Mouse (Mus musculus): ENCODE data around the gene Dab2ip.

- no peak for TF ChIP-seq USF1 (IDR thresholded peaks at IDR 0.05; ENCODE audit: low read depth, low read length)
- no peak for TF ChIP-seq ETS1 (IDR thresholded peaks at IDR 0.05; ENCODE audit: low read depth, low read length)
- no peak for TF ChIP-seq CTCF (IDR thresholded peaks at IDR 0.05 in 2 of 3, conservative IDR thresholded peaks at IDR 0.05 in 1 of 3; ENCODE audit: control insufficient read depth in 1 of 3, insufficient read depth in 1 of 3, low read depth in 2 of 3, low read length in 3 of 3, poor library complexity in 1 of 3, severe bottlenecking in 1 of 3)
- TF ChIP-seq TBP (IDR thresholded peaks at IDR 0.05; ENCODE audit: low read depth, low read length): no peak
- no peak for TF ChIP-seq POLR2A (IDR thresholded peaks at IDR 0.05; ENCODE audit: control insufficient read depth in 1 of 2, insufficient read depth in 1 of 2, low read depth in 1 of 2, low read length in 2 of 2, poor library complexity in 1 of 2)
- no peak for TF ChIP-seq HCFC1 (IDR thresholded peaks at IDR 0.05; ENCODE audit: low read depth, low read length)
- no peak for TF ChIP-seq ZNF384 (IDR thresholded peaks at IDR 0.05; ENCODE audit: low read depth, low read length)
- TF ChIP-seq RCOR1 (IDR thresholded peaks at IDR 0.05; ENCODE audit: low read depth, low read length): no peak
These were observed 118.1 kb downstream of the Dab2ip start for GRCm38 (mm10) chr2:35676075-35676665.
